Mouse (Mus musculus): ENCODE results near the gene D7Ertd443e.

- TF ChIP-seq CTCF (IDR thresholded peaks at IDR 0.05; ENCODE audit: low read depth) (peak; percentile 52), EP300 (IDR thresholded peaks at IDR 0.05; ENCODE audit: low read depth) (no peak)
Observed at GRCm38 (mm10) chr7:134414005-134414690, 28.7 kb upstream of the D7Ertd443e start.

All from heart, postnatal 0 days (tissue).